Mouse (Mus musculus): ENCODE data around the gene Slit3. TPM values are rescaled to one million over a fixed set of nuclear protein-coding genes. Genes with fewer than 3 reads are reported as not detected.
A peak's percentile ranks its signal among the peaks of the same experiment; 100 is the strongest.

Slit3 gene
- polyA plus RNA-seq, 1 experiment from 2014 or later: 20.9 TPM

DNA sequence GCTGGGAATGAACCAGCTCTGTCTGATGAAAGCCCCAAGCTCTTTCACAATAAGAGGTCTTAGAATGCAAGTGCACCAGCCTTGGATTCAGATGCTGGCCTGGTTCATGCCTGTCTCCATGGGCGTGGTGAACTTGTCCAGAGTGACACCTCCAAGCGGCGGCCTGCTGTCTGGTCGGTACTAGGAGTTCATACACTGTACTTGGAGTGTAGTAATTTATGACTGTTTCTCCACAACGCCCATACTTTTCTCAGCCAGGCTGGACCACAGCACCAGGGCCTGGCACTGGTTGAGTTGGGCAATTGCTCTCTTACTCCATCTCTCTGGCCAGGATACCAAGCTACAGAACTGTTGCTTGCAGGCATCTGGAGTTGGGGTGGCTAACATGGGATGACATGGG lies 602.9 kb downstream of the Slit3 start:
- ATAC-seq (ENCODE audit: low FRiP score, low read depth): no peak
- Histone ChIP-seq H3K36me3 (no peaks in the 10 kb centered on the region), H3K4me3 (no peak overlapping the region), H3K9me3 (no peaks in the 10 kb centered on the region), H3K4me2 (replicated peaks) (no peak overlapping the region), H3K27me3 (no peaks in the 10 kb centered on the region), H3K27ac (no peak overlapping the region), H3K9ac (no peak overlapping the region), H3K4me1 (no peaks in the 10 kb centered on the region)
- WGBS: 80% methylated on average over 5 of the region's 5 CpGs

DNA sequence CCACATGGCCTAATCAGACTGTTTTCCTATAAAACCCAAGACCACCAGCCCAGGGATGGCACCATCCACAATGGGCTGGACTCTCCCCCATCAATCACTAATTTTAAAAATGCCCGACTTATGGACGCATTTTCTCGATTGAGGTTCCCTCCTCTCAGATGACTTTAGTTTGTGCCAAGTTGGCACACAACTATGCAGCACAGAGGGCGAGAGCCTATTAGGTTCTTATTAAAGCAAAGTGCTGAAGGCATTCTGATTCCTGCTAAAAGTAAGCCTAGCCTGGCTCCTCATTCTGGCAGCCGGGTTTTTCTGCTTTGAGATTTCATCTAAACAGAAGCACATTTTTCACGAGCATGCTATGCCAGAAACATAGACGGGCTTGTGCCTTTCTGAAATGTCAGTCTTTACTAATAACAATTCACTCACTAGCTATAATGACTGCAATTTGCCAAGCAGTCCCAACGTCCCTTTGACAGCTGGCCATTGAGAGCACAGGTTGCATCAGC lies 605.4 kb downstream of the Slit3 start:
- 72% methylated on average over 8 of the region's 8 CpGs for WGBS
- Histone ChIP-seq H3K4me2 (replicated peaks) (no peak overlapping the region), H3K9me3 (no peaks in the 10 kb centered on the region), H3K27me3 (no peaks in the 10 kb centered on the region), H3K9ac (no peak overlapping the region), H3K4me3 (no peak overlapping the region), H3K4me1 (no peaks in the 10 kb centered on the region), H3K27ac (no peak overlapping the region), H3K36me3 (no peaks in the 10 kb centered on the region)
- ATAC-seq (ENCODE audit: low FRiP score, low read depth): no peak

DNA sequence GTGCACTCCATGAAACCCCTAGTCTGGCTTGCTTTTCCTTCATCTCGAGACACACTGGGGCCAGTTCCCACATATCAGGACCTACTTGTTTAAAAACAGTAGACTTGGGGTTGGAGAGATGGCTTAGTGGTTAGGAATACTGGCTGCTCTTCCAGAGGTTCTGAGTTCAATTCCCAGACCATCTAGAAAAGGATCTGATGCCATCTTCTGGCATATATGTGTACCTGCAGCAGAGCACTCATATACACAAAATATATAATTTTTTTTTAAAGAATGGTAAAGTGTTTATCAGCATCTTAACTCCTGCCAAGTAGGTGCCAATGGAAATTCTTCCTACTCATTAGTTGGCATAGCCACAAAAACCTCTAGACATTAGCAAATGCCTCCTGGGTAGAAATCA lies 607.2 kb downstream of the Slit3 start:
- no peak overlapping the region for H3K4me3 ChIP-seq
- no peak overlapping the region for H3K4me2 ChIP-seq (replicated peaks)
- no peaks in the 10 kb centered on the region for H3K4me1 ChIP-seq
- no peaks in the 10 kb centered on the region for H3K9me3 ChIP-seq
- ATAC-seq (ENCODE audit: low FRiP score, low read depth): no peak
- no peaks in the 10 kb centered on the region for H3K27me3 ChIP-seq
- no peak overlapping the region for H3K27ac ChIP-seq
- 90% methylated on average over 1 of the region's 1 CpGs for WGBS
- H3K9ac ChIP-seq: no peak overlapping the region
- H3K36me3 ChIP-seq: no peaks in the 10 kb centered on the region

DNA sequence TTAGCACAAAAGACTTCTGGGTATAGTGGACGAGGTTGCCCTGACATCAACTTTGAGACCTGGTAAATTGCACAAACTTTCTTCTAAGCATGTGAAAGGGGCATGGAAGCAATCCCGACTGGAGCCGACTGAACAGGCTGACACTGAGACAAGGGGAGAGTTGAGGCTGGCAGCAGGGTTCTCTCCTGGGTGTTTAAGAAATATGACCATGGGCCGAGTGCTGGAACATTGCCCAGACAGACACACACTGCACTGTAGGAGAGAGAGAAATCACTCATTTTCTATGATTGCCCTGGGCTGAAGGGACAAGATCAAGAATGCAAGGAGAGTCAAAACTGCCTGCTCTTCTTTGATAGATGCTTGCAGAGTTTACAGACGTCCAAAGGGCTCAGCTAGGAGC lies 608.2 kb downstream of the Slit3 start:
- WGBS: 46% methylated on average over 5 of the region's 5 CpGs

DNA sequence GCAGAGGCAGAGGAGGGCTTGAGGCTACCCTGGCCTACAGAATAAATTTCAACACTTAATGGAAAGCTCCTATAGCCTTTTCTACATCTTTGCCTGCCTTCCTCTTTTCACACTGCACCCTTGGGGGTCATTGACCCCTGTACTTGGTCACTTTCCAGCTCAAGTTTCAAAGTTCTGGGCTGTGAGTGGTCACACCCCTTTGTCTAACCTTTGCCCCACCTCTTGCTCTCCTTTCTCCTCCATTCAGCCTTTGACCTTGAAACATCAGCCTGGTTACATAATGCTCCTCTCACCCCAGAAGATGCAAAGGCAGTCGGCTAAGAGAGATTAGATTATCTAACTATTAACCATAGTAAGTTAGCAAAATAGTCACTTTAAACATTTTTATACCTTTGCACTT lies 611.3 kb downstream of the Slit3 start:
- WGBS: 60% methylated on average over 1 of the region's 1 CpGs
- H3K9me3 ChIP-seq: no peaks in the 10 kb centered on the region
- no peak for ATAC-seq (ENCODE audit: low FRiP score, low read depth)

More for the DNA sequence above, 608.2 kb downstream of the Slit3 start:
- no peak for ATAC-seq (ENCODE audit: low FRiP score, low read depth)
- no peaks in the 10 kb centered on the region for H3K27me3 ChIP-seq
- H3K9me3 ChIP-seq: no peaks in the 10 kb centered on the region
- no peak overlapping the region for H3K27ac ChIP-seq
- H3K36me3 ChIP-seq: no peaks in the 10 kb centered on the region
- no peak overlapping the region for H3K4me2 ChIP-seq (replicated peaks)
- no peaks in the 10 kb centered on the region for H3K4me1 ChIP-seq
- H3K4me3 ChIP-seq: no peak overlapping the region
- H3K9ac ChIP-seq: no peak overlapping the region

DNA sequence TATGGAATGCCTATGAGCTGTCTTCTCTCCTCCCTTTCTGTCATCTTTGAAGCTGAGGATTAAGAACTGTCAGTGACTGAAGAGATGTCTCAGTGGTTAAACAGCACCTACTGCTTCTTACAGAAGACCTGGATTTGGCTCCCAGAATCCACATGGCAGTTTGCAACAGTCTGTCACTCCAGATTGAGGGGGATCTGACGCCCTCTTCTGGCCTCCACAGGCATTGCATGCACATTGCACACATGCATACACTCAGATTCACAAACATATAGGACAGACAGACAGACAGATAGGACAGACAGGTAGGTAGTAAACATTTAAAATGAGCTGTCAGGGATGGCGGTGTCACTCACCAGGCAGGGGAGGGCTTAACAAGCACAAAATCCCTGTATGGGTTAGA lies 615.8 kb downstream of the Slit3 start:
- no peak overlapping the region for H3K27ac ChIP-seq
- no peak for ATAC-seq (ENCODE audit: low FRiP score, low read depth)
- no peaks in the 10 kb centered on the region for H3K36me3 ChIP-seq
- H3K9me3 ChIP-seq: no peaks in the 10 kb centered on the region
- H3K4me2 ChIP-seq (replicated peaks): no peak overlapping the region
- H3K27me3 ChIP-seq: no peaks in the 10 kb centered on the region
- no peak overlapping the region for H3K9ac ChIP-seq
- WGBS: 69% methylated on average over 2 of the region's 2 CpGs
- H3K4me3 ChIP-seq: no peak overlapping the region
- H3K4me1 ChIP-seq: no peaks in the 10 kb centered on the region

More for the DNA sequence above, 611.3 kb downstream of the Slit3 start:
- no peaks in the 10 kb centered on the region for H3K27me3 ChIP-seq
- no peak overlapping the region for H3K9ac ChIP-seq
- no peak overlapping the region for H3K27ac ChIP-seq
- H3K4me2 ChIP-seq (replicated peaks): no peak overlapping the region
- H3K36me3 ChIP-seq: no peaks in the 10 kb centered on the region
- H3K4me1 ChIP-seq: no peaks in the 10 kb centered on the region
- H3K4me3 ChIP-seq: no peak overlapping the region

DNA sequence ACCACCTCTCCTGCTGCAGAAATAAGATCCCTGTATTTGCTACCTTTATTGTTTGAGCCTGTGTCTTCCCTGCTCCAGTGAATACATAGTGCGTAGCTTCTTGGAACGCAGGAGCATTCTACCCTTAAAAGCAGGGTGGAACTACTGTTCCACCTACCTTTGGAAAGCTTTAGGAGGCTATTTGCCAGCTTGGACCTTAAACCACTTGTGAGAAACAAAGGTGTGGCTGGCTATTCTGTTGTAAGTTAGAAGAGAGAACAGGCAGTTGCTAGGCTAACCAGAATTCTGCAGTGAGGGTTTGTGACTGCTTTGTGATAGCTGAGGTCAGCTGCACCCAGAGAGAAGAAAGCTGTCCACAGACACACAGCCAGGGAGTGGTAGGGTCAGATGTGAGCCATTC lies 616.2 kb downstream of the Slit3 start:
- Histone ChIP-seq H3K9ac (no peak overlapping the region), H3K36me3 (no peaks in the 10 kb centered on the region), H3K9me3 (no peaks in the 10 kb centered on the region), H3K4me1 (no peaks in the 10 kb centered on the region), H3K4me2 (replicated peaks) (no peak overlapping the region), H3K27me3 (no peaks in the 10 kb centered on the region), H3K27ac (no peak overlapping the region), H3K4me3 (no peak overlapping the region)
- no peak for ATAC-seq (ENCODE audit: low FRiP score, low read depth)
- 98% methylated on average over 2 of the region's 2 CpGs for WGBS

DNA sequence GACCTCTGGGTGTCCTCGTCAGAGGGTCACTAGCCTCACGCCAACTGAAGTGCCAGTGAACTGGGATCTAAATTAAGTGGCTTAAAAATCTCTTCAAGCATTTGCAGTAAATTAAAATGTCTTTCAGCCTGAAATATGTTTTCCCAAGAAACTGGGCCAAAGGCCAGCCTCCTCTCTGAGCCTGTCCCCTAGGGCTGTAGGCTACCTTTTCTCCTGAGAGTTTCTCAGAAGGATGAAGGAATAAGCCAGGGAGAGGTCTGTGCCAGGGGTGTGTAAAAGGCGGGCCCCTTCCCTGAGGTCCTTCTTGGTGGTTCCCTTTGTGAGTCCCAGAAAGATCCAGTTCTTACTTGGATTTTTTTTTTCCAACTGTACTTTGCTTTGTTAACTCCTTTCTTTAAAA lies 617.1 kb downstream of the Slit3 start:
- H3K9ac ChIP-seq: no peak overlapping the region
- H3K36me3 ChIP-seq: no peaks in the 10 kb centered on the region
- WGBS: 48% methylated on average over 3 of the region's 3 CpGs
- no peak overlapping the region for H3K4me2 ChIP-seq (replicated peaks)
- H3K9me3 ChIP-seq: no peaks in the 10 kb centered on the region
- H3K4me1 ChIP-seq: no peaks in the 10 kb centered on the region
- no peak for ATAC-seq (ENCODE audit: low FRiP score, low read depth)
- no peaks in the 10 kb centered on the region for H3K27me3 ChIP-seq
- no peak overlapping the region for H3K27ac ChIP-seq
- H3K4me3 ChIP-seq: no peak overlapping the region

DNA sequence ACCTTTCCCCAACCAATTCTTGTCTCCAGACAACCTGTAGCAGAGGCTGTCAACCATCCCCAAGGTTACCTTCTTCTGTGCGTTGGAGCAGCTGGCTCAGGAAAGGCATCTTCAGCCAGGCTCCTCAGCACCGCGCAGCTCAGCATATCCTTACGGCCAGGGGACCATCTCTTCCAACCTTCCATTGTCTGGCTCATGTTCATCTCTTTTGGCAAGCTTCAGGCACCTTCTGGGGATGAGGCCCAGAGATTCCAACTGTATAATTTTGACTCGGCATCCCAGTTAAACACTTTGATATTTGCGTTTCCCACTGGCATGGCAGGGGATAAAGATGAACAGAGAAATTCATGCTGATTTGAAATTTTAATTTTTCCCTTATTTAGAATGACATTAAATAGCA lies 622.6 kb downstream of the Slit3 start:
- no peak for ATAC-seq (ENCODE audit: low FRiP score, low read depth)
- no peak overlapping the region for H3K4me2 ChIP-seq (replicated peaks)
- 90% methylated on average over 6 of the region's 6 CpGs for WGBS
- no peak overlapping the region for H3K9ac ChIP-seq
- no peaks in the 10 kb centered on the region for H3K9me3 ChIP-seq
- no peaks in the 10 kb centered on the region for H3K36me3 ChIP-seq
- H3K27me3 ChIP-seq: no peaks in the 10 kb centered on the region
- no peak overlapping the region for H3K27ac ChIP-seq
- no peaks in the 10 kb centered on the region for H3K4me1 ChIP-seq
- no peak overlapping the region for H3K4me3 ChIP-seq

DNA sequence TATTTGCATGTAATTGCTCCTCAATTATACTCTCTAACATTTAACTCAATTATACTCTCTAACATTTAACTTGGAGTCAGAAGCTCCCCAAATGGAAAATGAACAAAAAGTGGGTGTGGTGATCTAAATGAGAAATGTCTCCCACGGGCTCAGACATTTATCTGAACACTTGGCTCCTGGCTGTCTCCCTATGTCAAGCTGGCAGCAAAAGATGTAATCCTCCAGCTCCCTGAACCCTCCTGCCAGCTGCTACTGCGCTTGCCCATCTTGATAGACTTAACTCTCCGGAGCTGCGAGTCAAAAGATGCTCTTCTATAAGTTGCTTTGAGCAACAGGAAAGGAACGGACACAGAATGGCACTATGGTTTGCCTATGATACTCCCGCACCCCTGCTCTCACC lies 623.5 kb downstream of the Slit3 start:
- H3K4me3 ChIP-seq: no peak overlapping the region
- no peak for ATAC-seq (ENCODE audit: low FRiP score, low read depth)
- no peaks in the 10 kb centered on the region for H3K9me3 ChIP-seq
- no peaks in the 10 kb centered on the region for H3K4me1 ChIP-seq
- no peak overlapping the region for H3K27ac ChIP-seq
- no peak overlapping the region for H3K9ac ChIP-seq
- 92% methylated on average over 6 of the region's 6 CpGs for WGBS
- no peak overlapping the region for H3K4me2 ChIP-seq (replicated peaks)
- H3K36me3 ChIP-seq: no peaks in the 10 kb centered on the region
- H3K27me3 ChIP-seq: no peaks in the 10 kb centered on the region

DNA sequence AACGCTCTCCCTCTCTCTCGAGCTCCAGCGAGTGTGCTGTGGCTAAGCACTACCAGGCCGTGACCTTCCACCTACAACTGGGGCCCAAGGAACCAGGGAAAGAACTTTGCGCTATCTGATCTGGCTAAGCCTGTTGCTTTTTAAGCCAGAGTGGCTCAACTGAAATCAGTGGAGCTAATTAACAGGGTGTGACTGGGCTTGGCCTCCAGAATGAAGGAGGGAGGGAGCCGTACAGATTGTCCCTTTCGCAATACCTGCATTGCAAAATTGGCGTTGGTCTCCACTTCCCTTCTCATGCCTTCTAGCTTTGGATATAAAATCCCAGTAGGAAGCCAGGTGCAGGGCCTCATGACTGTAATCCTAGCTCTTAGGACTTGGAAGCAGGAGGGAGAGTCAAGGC lies 629.6 kb downstream of the Slit3 start:
- H3K4me2 ChIP-seq (replicated peaks): no peak overlapping the region
- H3K27me3 ChIP-seq: no peaks in the 10 kb centered on the region
- no peak overlapping the region for H3K27ac ChIP-seq
- no peak overlapping the region for H3K9ac ChIP-seq
- no peaks in the 10 kb centered on the region for H3K36me3 ChIP-seq
- no peak for ATAC-seq (ENCODE audit: low FRiP score, low read depth)
- peaks cover 7% of the 10 kb centered on the region for H3K4me1 ChIP-seq
- no peaks in the 10 kb centered on the region for H3K9me3 ChIP-seq
- WGBS: 54% methylated on average over 8 of the region's 8 CpGs
- H3K4me3 ChIP-seq: no peak overlapping the region

DNA sequence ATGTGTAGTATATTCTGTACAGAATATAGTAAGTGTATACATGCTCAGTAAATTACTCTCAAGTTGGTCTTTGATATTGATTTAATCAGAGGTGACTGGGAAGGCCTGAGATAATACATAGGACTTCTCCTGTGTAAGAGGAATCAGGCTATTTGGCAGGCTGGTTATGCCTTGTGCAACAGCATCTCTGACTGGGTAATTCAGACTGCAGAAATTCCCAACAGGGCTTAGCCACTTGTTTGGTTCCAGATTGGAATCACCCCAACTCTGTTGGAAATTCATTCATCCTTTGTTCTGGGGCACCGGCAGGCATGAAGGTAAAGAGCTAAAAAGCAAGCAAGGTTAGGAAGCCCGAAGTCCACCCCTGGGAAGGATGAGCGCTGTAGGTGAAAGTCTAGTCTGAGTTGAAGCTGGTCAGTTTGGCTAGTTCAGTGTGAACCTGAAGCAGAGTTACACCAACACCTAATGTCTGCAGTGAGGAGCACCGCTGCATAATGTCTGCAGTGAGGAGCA lies 633.9 kb downstream of the Slit3 start:
- 82% methylated on average over 4 of the region's 4 CpGs for WGBS
- no peaks in the 10 kb centered on the region for H3K36me3 ChIP-seq
- no peaks in the 10 kb centered on the region for H3K9me3 ChIP-seq
- H3K27me3 ChIP-seq: no peaks in the 10 kb centered on the region
- H3K9ac ChIP-seq: no peak overlapping the region
- H3K4me2 ChIP-seq (replicated peaks): no peak overlapping the region
- peaks cover 16% of the 10 kb centered on the region for H3K4me1 ChIP-seq
- ATAC-seq (ENCODE audit: low FRiP score, low read depth): no peak
- no peak overlapping the region for H3K27ac ChIP-seq
- H3K4me3 ChIP-seq: no peak overlapping the region

DNA sequence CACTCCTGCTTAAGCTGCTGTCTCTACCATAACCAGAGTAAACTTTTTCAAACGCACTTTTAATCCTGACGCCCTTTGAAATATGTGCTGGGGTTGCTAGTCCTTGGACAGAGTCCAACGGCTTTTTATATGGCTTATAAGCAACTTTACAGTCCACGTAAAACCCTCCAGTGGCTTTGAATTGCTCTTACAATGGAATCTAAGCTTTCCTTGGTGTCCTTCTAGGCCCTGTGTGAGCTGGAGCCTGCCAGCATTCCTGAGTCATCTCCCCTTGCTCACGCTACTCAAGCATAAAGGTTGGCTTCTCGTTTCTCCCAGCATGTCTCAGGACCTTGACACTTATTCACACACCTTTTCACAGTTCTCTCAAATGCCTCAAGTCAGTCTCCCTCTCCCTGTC lies 634.5 kb downstream of the Slit3 start:
- Histone ChIP-seq H3K4me2 (replicated peaks) (no peak overlapping the region), H3K36me3 (no peaks in the 10 kb centered on the region), H3K9me3 (no peaks in the 10 kb centered on the region), H3K4me3 (no peak overlapping the region), H3K27me3 (no peaks in the 10 kb centered on the region), H3K27ac (0 out of 2 replicates have a peak overlapping the region, but pooled peaks have one; percentile 10), H3K9ac (no peak overlapping the region), H3K4me1 (peaks cover 14% of the 10 kb centered on the region)
- ATAC-seq (ENCODE audit: low FRiP score, low read depth): peak; percentile 54; the same call in 1 of the 2 replicates
- WGBS: 27% methylated on average over 6 of the region's 6 CpGs

Data from limb, embryonic 13.5 days (tissue).